Mouse (Mus musculus) frontal cortex, postnatal 10 days (tissue): ENCODE measurements at regions not wholly inside any gene's neighbourhood (a gene's known extent, or its start where the extent isn't known, plus 50 kb on each side); places are given as distances from the start of the nearest gene placed in this dataset.
"Not testable (repeated sequence)": the region's sequence is repeated elsewhere in the genome, so short reads cannot be mapped to it uniquely, and the experiment has no call there.

ENCODE experiments used
- DNase-seq, 2 experiments: peaks; one replicate each; pipeline ENCODE4 v3.0.0; 2022; ENCODE audit warnings: low spot score in 2 of 2, mixed read lengths in 1 of 2

DNA sequence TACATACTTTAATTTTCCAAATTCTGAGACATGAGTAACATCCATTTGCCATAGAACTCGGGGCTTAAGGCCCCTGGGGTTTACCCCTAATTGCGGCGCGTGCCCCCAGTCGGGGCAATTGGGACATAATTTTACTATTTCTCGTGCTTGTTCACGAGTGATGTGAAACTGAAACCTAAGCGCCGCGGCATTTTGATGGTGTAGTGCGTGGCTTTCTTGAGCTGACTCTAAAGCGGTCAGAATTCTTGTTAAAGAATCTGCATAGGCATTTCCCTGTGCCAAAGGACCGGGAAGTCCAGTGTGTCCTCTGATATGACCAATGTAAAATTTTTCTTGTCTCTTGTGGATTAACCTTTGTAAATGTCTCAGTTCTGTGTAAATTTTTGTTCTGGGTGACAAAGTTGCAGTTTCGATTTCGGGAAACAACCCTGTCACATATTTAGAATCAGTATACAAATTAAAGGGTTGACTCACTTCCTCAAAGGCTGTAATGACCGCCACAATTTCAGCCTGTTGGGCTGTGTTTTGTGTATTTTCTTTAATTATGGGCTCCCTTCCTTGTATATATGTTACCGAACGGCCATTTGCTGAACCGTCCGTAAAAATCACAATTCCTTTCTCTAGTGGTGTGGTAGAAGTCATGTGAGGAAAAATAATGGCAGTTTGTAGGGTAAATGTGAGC, 1037.6 kb upstream of the Sel1l start:
- DNase-seq: not testable (repeated sequence)

DNA sequence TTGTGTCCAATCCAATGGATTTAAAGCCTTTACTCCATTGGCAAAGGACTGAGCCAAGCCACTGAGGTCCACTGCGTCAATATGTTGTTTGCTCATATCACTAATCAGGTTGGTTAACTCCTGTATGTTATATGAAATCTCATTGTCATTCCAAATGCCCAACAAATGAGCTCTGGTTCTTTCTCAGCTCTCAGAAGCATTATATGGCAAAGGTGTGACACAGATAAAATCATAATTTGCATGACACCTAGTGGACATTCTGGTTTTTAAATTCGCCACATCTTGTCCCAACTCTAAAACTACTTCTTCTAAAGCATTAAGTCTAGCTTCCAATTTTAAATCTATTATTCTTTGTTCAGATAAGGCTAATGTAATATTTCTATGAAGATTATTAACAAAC, 1035.1 kb upstream of the Sel1l start:
- DNase-seq: not testable (repeated sequence)

- not testable (repeated sequence) for DNase-seq
Observed at GRCm38 (mm10) chr12:92883091-92883490, 1034.1 kb upstream of the Sel1l start.

DNA sequence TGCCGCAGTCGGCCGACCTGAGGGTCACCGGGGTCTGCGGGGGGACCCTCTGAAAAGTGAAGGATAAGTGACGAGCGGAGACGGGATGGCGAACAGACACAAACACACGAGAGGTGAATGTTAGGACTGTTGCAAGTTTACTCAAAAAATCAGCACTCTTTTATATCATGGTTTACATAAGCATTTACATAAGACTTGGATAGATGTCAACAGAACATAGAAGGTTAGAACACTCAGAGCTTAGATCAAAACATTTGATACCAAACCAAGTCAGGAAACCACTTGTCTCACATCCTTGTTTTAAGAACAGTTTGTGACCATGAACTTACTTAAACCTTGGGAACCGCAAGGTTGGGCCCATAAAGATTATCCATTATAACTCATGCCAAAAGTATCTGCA, 1033.6 kb upstream of the Sel1l start:
- not testable (repeated sequence) for DNase-seq

DNA sequence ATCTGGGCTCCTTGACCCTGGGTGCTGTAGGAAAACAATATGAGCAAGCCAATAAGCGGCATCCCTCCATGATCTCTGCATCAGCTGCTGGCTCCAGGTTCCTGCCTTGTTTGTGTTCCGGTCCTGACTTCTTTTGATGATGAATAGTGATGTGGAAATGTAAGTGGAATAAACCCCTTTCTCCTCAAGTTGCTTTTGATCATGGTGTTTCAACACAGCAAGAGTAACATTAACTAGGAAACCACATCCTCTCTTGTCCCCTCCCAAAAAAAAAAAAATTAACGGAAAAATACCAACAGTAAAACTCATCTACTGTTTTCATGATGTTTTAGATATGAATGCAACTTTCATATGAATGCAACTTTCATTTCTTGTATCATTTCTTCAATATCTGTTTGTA, 1024.6 kb upstream of the Sel1l start:
- DNase-seq: no peak

DNA sequence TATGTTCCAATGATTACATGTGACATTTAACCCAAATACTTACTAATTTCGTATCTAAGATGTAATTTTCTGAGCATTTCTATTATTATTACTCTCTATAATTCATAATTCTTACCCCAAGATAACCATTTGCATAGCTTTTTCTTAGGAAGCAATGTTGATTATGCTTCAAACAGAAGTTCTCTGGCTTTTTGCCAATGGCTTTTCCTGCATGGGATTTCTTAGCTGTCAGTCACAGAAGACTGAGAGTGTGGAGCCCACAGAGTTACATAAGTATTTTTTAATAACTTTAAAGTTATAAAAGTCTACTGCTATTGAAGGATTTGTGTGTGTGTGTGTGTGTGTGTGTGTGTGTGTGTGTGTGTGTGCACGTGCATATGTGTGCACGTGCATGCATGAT, 1020.4 kb upstream of the Sel1l start:
- DNase-seq: no peak

DNA sequence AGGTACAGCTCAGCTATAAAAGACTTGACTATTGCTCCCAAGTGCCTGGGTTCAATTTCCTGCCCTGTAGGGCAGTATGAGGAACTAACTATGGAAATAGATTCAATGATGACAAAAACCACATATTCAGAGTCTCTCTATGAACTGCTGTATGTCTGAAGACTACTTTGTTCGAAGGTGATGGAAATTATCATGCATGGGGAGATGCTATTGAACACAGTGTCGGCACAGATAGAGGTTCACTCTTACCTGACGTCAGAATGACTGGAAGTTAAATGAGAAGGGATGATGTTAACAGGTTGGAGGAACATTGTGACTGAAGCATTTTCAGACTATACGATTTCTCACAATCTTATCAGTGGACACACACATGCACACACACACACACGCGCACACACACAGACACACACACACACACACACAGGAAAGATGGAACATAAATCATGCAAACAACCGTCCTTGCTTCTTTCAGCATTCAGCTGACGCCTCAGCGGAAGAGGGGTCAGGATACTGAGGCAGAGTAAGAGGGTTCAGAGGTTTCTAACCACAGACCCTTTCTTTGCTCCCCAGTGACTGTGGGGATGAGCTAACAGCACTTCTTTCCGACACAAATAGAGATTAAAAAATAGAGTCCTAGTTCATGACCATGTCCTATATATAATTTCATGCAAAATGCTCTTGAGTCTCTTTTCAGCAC, 974.3 kb upstream of the Sel1l start:
- DNase-seq: no peak

DNA sequence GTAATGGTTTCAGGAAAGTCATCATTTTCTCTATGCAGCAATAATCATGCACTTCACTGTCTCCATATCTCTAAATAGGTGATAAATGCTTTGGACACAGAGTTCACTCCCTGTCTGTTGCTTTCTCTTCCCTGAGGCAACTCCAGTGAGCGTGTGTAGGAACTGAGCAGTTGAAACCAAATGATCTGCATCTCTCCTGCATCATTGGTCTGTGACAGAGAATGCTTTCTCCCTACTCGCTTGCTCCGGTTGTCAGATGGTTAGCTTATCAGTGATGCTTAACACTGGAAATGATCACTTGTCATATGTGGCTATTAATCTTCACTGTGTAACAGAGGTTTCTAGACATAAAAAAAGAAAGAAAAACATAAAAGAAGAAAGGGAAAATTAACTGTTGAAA, 969.7 kb upstream of the Sel1l start:
- no peak for DNase-seq

- DNase-seq: no peak
Observed at GRCm38 (mm10) chr12:92801121-92801520, 952.2 kb upstream of the Sel1l start.

DNA sequence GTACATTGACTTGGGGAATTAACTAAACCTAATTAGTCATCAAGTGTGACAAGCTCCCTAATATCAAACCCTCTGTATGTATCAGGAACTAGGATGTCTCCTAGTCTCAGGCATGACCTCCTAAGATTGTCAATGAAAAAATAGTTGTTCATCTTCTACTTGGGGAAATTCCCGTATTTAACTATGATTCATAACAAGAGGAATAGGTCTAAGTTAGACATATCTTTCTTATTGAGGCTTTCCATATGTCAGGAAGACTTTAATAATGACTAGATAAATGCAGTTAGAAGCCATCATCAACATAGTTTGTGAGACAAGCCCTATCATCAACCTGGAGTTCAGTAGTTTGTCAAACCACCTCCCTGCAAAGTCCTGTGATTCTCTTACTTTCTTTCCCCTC, 934.4 kb upstream of the Sel1l start:
- DNase-seq: no peak

- DNase-seq: no peak
Observed at GRCm38 (mm10) chr12:92779695-92780292, 930.8 kb upstream of the Sel1l start.

DNA sequence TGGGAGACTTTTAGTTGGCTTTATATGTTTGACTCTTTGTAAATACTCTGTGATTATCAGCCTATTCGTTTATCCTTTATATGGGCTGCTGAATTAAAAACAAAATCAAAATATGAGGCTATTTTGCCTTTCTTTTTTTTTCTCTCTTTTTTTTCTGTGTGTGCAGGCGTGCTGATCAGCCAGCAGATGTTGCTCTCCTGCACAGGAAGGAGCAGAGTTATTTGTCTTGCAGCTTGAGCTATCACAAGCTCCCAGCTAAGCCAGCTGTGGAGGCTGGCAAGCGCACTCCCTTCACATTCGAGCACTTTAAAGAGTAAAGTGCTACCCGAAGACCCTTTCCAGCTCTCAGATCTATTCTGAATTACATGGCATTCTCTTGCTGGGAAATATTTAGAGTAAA, 926.7 kb upstream of the Sel1l start:
- no peak for DNase-seq

DNA sequence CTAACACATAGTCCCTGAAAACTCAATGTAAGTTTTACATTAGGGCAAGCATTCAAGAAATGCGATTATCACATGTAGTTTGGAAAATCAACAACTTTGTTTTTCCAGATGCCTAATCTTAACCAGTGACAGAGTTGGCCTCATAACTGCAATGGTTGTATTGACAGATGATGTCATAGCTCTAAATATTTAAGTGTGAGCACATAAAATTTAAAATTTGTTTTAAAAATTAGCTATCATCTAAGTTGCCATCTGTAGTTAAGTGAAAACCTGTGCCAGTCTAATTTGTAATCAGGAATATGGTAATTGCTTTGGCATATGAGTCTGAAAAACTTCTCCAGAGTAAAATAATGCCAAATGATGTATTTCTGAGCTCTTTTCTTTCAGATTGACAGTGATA, 899.6 kb upstream of the Sel1l start:
- DNase-seq: no peak

GRCm38 (mm10) chr12:92740818-92741217, 891.9 kb upstream of the Sel1l start:
- DNase-seq: no peak

DNA sequence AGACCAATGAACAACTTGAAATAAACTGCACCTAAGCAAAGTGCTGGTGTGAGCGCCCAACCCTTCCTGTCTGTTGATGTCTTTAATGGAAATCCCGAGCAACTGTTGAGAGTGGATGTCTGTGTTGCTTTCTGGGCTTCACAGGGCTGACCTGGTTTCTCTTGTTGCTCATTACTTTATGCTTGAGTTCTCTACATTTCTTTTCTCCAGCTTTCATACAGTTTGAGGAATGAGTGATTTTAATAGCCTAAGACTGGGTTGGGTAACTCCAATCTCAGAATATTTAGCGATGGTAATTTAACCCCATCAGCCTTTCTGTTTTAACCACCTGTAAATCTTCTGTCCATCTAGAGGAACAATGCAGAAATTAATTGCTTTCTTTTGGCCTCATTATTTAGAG, 890.2 kb upstream of the Sel1l start:
- no peak for DNase-seq

DNA sequence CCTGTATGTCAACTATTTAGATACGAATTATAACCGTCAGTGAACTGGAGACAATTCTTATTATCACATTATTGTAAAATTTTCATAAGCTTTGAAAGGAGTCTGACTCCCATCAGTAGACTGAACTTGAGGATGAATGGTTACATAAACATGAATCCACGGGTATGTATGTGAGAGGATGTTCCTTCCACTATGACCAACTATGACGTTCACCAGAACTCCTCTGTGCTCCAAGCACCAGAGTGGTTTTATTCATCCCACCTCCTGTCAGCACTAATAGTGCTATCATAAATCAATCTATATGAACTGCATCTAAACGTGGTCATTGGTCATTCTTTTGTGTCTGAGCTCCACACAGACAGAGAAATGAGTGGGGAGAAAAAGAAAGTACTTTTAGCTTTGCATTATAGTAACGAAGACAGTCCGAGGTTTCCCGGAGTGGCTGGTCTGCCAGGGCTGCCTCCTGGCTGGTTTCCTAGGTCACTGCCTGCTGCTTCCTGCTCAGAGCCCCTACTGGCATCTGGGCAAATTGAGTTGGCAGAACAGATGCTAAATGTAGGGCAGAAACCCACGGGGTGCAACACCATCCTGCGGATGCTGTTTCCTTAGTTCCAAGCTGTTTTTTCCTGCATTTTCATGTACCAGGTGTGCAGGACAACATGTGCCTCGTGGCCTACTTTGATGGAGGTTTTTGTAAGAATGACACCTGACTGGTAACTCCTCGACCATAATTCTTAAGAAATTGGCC, 888.8 kb upstream of the Sel1l start:
- peak; percentile 7 to 10 for DNase-seq

GRCm38 (mm10) chr12:92723022-92723421, 874.1 kb upstream of the Sel1l start:
- no peak for DNase-seq

DNA sequence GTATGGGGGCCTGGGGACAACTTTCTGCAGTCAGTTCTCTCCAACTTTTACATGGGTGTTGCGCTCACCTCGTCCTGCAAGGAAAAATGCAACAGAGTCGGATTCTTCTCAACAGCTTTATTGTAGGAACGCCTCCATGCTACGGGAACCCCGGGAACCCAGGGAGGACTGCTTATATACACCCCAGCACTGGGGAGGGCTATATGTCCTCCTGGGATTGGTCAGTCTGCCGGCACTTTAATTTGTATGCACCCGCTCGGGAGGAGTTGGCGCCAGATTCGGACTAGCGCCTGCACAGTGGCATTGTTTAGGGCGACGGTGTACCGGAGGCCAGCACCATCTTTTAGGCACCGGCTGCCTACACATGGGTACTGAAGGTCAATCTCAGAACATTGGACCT, 864.5 kb upstream of the Sel1l start:
- DNase-seq: no peak

DNA sequence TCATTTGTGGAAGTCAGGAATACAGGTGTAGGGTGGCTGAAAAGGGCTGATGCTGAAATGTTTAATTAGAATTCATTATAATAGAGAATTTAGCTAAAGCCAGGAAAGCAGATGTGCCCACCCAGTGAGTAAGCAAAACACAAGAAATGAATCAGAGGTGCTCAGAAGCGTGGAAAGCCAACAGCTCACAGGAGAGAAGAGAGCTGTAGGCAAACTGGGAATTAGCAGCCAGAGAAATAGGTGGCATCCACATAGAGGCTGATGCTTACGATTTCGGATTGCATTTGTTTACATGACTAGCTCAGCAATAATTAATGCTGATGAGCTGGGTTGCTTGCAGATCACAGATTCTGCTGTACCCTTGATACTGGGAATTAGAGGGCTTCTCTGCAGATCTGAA, 859.5 kb upstream of the Sel1l start:
- no peak for DNase-seq

- DNase-seq: no peak
Observed at GRCm38 (mm10) chr12:92703731-92704130, 854.8 kb upstream of the Sel1l start.

GRCm38 (mm10) chr12:92692956-92693355, 844.0 kb upstream of the Sel1l start:
- DNase-seq: no peak

DNA sequence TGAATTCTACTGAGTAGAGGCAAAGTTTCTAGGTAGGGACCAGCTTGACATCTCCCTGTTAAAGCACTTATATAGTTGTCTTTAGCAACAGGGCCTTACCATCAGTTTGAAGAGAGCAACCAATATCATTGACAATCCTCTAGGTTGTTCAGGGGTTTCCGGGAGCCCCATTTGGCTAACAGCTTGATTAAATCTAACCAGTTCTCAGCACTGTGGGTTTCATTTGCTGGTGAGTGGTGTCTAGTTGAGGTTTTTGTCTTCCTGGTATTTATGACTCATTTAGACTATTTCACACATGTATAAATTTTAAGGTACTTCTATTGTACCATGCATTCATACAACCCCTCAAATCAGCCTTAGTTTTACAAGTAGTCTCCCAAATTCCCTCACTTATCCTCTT, 823.4 kb upstream of the Sel1l start:
- no peak for DNase-seq

- DNase-seq: no peak
Observed at GRCm38 (mm10) chr12:92646634-92647033, 797.7 kb upstream of the Sel1l start.
